Mouse (Mus musculus): ENCODE results near the gene Gm10974.

Gm10974 gene

DNA sequence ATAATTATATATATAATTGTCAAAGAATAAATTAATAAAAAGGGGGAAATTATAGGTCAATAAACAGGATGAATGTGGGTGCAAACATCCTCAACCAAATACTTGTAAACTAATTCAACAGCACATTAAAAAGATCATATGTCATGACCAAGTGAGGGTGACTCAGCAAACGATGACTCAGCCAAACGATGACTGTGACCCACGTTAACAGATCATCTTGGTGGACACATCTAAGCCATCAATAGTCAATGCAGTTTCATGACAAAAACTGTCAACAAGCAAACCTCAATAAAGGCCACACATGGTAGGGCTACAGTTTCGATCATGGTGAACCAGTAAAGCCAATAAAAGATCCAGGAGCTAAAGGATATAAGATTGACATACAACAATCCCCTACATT lies 6.7 kb upstream of the Gm10974 start:
- no peak for DNase-seq (ENCODE audit: low spot score in 2 of 2)

DNA sequence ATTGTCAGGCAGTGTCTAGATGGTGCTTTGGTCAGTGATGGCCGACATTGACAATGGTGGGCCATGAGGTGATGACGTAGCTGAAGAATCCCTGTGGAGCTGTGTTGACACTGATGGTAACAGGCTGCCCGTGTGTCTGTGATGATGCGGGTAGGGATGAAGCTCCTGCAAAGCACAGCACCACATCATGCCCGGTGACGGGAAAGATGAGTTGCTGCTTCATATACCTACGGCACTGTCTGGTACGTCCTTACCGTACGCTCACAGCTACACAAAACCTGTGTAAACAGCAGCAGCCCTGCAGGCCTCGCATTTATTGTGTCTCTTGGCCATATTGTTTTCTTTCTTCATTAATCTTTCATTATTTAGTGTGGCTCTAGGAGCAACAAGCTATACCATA lies 1.2 kb upstream of the Gm10974 start:
- DNase-seq (ENCODE audit: low spot score in 2 of 2), result no peak

DNA sequence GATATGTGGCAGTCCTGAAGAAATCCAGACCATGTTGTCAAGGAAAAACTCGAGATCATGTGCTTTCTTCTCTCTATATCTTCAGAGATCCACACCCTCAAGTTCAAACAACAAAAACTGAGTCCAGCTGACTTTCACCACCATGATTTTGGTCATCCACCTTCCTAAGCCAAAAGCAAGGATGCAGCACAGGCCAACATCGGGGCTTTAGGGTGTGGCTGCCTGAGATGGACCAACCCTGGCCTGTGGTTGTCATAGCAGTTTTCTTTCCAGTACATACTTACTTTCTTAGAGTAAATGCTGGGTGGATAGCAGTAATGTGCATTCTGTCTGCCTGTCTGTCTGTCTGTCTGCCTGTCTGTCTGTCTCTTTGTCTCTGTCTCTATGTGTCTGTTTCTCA lies 294 bp upstream of the Gm10974 start:
- DNase-seq (ENCODE audit: low spot score in 2 of 2), result no peak

DNA sequence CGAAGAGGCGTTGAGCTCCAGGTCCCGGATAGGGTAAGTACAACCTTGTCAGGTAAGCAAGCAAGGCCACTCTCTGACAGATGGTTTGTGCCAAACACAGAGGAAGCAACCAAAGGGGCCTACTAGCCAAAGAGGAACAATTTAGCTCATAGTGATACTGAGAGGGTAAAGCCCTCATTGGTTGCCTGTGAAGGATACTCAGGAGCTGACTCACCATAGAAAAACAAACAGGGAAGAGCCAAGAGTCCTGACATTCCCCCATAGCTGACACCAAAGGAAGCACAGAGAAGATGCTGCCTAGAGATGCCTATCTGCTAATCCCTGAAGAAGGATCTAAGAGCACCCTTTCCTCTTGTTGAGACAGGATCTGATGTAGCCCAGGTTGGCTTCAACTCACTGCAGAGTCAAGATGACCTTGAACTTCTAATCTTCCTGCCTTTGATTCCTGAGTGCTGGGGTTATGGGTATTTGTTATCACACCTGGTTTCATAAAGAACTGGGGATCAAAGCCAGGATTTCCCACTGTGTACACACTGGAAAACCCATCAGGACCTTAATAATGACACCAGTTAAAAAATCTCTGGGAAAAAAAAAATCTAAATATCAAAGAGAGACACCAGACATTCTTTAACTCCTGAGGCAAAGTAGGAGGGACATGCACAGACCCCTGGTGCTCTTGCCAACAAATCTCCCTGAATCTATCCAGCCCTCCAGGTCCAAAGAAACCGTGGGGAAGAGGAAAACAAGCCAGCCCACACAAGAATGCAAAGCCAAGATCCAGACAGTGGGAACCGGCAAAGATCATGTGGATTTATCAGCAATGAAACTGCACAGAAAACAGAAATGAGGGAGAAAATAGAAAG lies 3.6 kb downstream of the Gm10974 start:
- DNase-seq (ENCODE audit: low spot score in 2 of 2), result no peak

DNA sequence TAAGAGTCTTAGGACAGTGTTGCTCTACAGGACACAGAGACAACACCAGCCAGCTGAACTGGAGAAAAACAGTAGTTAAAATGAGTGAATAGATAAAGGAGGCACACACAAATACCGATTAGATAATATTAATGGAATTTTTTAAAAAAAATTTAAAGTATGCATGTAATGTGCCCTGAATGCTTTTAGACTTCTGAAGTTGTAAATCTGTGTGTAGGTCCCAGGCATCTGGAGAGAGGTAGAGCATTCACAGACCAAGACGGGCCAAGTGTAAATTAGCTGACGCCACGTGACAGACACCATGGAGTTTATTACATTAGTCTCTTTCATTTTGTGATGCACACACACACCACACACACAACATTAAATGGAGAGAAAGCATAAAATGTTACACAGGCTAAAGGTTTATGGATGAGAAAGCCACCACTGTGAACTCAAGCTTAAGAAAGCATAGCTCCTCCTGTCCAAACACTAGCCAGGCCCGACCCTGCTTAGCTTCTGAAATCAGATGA lies 4.3 kb downstream of the Gm10974 start:
- DNase-seq (ENCODE audit: low spot score in 2 of 2), result no peak

DNA sequence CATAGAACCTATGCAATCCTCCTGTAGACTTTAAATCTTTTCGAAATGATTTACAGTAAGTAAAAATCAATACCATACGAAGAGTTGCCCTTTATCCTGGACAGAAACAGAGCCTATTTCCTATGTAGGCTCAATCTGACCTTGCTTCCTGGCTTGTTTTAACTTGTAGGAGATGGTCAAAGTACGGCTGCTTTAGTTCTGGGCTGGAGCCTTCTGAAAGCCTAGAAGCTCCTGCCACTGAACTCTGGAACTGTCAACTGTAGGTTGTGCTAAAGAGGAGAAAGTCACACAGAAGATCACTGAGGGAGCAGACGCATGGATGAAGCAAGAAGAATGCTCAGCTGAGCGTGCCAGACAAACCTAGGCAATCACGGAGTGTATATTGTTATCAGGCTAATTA lies 5.3 kb downstream of the Gm10974 start:
- DNase-seq (ENCODE audit: low spot score in 2 of 2), result no peak

DNA sequence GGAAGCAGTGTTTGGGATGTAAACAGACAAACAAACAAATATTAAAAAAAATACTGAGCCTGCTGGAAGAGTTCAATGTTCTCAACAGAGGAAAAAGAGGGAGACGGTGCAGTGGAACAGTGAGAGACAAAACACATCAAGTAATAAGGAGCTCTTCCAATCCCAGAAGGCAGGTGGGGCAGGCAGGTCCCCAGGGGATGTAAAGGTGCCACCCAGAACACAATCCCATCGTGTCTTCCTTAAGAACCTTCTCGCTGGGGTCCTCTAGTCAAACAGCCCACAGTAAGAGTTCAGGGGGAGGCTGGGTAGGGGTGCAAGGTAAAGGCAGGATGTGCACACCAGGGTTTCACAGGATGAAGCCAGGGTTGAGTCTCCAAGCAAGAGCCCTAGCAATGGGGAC lies 7.7 kb downstream of the Gm10974 start:
- DNase-seq (ENCODE audit: low spot score in 2 of 2), result no peak

DNA sequence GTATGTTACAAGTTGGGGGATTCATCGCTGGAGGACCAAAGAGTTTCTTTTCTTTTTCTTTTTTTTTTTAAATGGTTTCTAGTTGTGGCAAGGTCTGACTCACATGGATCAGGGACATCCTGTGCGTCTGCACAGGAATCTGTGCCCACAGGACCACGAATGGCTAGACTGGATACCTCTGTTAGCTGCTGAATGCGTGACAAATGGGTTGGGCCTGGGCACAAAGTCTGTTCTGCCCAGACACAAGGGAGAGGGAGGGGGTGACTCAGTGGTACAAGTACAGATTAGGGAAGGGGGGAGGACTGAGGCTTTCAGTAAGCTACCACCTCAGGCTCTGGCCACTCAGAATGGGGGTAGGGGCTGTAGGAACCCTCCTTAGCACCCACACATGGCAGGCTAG lies 10.0 kb downstream of the Gm10974 start:
- no peak for DNase-seq (ENCODE audit: low spot score in 2 of 2)

DNA sequence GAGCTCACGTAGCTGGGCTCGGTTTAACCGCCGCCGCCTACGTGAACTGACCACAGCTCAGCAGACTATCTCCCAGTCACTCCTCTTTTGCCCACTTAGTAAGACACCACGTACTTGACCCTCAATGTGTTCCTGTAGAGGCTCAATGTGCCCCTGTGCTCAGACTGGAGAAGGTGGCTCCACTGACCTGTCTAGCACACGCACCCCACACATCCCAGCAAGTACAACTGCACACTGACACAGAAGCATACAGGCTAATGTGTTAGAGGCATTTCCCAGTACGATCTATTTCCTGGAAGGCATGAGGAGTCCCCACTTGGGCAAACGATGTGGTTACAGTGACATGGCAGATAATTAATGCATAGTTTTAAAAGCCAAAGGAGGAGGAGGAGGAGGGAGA lies 10.9 kb downstream of the Gm10974 start:
- no peak for DNase-seq (ENCODE audit: low spot score in 2 of 2)

DNA sequence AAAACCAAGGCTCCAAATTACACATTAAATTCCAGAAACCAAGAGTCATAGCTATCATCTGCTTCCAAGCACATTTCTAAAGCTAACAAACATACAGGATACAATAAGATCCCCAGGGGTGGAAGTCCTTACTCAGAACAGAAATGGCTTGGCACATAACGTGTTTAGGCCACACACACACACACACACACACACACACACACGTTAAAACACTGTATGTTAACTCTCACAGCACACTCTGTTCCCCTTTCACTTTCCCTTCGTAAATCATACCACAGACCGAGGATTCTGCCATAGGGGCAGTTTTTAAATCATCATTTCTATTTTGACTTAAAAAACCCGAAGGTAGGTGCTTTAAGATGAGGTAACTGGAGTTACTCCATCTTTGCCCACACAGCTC lies 18.5 kb downstream of the Gm10974 start:
- DNase-seq (ENCODE audit: low spot score in 2 of 2), result peak in 1 of 2 experiments; percentile 38

DNA sequence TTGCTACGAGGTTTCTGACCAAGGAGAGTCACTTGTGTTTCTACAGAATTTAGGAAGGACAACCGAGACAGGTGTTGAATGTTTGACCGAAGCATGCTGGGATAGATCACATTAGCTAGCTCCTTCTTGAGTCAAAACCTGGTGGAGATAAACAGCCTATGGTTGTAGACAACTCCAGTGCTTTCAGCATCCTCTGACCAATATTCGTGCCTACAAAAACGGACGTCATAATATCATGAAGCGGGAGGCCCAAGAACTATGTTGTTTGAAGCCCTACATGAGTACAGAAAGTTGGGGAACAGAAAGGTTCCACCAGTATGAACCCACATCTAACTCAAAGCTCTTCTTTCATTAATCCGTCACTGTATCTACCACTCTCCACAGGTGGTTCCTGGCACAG lies 19.2 kb downstream of the Gm10974 start:
- no peak for DNase-seq (ENCODE audit: low spot score in 2 of 2)

DNA sequence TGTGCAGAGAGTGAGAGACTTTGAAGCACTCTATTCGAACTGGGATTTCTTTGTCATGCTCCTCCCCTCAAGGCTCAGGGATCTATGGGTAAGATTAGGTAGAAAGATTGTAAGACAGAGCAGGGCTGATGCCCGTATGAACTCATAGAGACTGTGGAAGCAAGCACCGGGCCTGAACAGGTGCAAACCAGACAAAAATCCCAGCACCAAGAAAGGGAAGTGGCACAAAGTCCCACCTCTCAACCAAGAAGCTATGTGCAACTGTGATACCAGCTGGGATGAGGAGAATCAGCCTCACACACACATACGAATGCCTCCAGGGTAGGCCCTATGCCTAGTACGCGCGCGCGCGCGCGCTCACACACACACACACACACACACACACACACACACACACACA lies 20.1 kb downstream of the Gm10974 start:
- no peak for DNase-seq (ENCODE audit: low spot score in 2 of 2)

DNA sequence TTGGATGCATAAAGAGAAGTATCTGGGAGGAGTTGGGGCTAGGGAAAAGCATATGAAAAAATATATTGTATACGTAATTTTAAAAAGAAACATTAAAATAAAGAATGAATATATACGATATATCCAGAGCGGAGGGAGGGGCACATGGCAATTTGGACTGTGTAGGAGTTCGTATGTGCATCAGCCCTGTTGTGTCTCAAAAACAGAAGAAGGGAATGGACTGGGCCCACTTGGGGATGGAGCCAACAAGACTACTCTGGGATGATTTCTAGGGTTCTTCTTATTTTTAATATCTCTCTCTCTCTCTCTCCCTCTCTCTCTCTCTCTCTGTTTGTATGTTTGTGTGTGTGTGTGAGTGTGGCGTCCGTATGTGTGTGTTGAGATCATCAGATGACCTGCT lies 20.7 kb downstream of the Gm10974 start:
- DNase-seq (ENCODE audit: low spot score in 2 of 2), result no peak

DNA sequence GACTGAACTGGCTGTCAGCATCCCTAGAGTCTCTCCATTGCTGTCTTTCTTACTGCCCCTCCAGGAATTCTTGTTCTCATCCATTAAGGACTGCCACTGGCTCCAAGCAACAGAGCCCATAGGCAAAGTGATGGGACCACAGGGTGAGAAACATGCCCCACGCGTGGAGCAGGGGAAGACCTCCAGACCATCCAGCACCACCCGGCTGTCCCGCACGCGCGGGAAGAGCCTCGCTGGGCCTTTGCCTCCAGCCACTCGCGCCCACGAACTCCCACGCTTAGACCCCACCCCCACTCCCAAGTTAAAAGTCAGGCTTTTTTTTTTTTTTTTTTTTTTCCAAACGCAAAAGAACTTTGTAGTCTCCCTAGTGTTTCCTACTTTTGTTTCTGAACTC lies 21.7 kb downstream of the Gm10974 start:
- peak in 1 of 2 experiments; percentile 25 for DNase-seq (ENCODE audit: low spot score in 2 of 2)

DNA sequence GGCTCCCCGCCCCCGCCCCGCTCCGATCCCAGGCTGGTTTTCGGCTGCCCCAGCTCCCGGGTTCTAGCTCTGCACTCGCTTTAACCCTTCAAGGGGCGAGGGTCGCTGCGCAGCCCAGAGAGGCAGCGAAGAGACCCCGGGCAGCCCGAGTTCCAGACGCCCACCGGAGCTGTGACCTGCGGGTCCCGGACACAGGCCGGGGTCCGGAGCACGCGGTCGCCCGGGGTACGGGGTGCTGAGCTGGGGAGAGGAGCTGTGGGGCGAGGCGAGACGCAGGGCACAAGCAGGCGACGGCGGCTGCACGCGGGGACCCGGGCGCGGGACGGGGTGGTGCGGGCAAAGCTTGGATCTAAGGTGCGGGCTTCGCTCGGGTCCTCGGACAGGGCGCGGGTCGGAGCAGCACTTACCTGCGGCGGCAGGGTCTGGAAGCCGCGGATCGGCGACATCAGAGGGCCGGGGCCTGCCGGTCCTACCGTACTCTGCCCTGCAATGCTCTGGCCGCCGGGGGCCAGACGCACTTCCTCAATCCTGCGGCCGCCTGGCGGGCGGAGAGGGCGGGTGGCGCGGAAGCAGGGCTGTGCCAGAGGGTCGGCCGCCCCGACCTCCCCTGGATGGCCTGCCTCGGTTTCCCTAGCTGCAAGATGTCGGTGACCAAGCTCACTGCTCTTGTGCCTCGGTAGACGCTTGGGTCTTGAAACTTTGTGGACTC lies 22.3 kb downstream of the Gm10974 start, which contains the start of gene Lrrk1:
Gene Lrrk1, minus strand, starts transcription at position 538 of the 709 bp plus-strand sequence.
- DNase-seq (ENCODE audit: low spot score in 2 of 2), result peak; percentile 53 to 68

DNA sequence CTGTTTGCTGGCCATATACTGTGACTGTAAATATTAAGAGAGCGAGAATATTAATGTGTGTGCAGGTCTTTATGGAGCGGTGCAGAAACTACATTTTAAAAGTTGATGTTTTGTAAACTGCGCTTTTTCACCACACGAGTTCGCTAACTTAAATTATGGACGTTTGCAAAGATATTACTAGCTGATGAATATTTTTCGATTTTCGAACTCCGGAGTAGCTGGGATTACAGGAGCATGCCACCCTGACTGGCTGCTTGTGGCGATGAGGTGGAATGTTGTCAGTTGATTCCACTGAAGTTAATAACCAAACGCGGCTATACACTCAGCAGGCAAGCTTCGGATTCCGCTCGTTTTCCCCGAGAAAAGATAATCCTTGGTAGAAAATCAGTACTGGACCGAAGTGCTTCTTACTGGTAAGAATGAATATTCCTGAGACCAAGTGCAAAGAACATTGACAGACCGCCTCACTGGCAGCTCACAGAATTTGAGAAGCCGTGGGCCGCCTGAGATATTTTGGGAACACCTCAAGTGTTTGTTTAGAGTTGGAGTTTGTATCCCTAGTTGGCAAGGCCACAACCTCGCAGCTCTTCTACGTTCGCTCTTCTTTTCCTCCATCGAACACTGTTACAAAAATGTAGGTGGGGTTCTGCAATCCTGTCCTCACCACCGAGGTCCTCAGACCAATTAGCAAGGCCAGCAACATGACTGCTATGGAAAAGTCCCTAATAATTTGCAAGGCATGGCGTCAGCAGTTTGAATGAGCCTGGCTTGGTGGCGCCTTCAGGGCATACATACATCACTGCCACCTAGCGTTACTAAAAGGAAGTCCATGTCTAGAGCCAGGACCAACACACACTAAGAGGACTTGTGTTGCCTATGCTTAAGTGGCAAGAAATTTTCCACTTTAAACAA lies 23.2 kb downstream of the Gm10974 start:
- peak; percentile 27 to 56 for DNase-seq (ENCODE audit: low spot score in 2 of 2)

DNA sequence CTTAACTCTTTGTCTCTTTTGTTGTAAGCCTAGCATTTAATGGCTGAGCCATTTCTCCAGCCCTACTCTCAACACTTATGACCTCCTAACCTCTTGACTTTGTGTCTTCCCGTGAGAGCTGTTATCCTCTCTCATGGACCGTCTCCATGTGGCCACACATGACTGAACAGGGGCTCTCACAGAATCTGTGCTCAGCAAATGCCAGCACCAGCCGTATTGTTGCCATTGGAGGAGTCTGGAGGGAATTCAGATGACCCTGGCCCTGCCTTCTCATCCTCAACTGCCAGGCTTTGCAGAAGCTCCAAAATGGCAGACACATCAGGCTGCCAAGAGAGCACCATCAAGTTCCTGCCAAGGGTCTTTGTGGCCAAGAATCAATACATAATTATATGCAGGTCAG lies 31.6 kb downstream of the Gm10974 start:
- no peak for DNase-seq (ENCODE audit: low spot score in 2 of 2)

DNA sequence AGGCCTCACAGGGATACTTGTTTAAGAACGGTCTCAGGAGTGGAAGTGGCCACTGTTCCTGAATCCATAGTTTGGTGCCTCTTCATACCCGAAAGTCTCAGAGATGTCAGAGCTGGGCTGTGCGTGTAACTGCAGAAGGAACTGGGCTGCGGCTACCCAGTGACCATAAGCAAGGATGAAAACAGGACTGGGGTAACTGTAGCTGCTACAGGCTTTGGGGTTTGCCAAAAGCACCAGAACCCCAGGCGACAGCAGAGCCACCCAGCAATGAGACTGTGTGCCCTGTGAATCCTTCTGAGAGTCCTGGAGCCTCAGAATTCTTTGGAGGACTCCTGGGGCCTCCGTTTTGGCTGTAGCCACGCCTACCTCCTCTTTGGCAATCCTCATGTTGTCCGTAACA lies 35.9 kb downstream of the Gm10974 start:
- no peak for DNase-seq (ENCODE audit: low spot score in 2 of 2)

DNA sequence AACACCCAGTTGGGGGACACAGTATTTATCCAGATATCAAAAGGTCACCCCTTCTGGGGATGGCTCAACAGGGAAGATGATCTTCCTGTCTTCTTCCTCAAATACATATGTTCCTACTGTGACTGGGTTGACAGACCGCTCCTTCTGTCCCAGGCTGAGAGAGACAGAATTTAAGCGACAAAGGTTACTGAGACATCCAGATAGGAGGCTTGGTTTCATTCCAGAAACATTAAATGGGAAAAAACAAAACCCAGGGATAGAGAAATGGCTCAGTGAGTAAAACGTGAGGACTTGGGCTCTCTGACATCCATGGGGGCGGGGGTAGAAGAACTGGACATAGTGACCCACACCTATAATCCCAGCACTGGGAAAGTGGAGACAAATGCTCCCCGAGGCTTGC lies 37.2 kb downstream of the Gm10974 start:
- no peak for DNase-seq (ENCODE audit: low spot score in 2 of 2)

DNA sequence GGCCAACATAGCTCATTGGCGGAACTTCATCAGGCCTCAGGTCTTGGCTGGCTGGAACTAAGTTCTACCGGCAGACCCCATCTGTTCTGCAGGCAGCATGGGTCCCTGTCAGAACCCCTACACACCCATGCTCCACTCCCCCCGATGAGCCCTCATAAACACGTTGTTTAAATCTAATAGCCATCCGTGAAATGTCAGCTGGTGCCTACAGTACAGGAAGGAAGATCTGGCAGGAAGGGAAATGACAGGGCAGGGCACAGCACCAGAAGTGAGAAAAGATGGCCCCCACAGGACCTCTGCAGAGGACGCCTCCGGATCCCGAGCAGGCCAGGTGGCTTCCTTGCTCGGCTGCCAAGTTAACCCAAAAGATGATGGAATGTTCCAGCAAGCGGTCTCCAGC lies 38.4 kb downstream of the Gm10974 start:
- DNase-seq (ENCODE audit: low spot score in 2 of 2), result no peak

DNA sequence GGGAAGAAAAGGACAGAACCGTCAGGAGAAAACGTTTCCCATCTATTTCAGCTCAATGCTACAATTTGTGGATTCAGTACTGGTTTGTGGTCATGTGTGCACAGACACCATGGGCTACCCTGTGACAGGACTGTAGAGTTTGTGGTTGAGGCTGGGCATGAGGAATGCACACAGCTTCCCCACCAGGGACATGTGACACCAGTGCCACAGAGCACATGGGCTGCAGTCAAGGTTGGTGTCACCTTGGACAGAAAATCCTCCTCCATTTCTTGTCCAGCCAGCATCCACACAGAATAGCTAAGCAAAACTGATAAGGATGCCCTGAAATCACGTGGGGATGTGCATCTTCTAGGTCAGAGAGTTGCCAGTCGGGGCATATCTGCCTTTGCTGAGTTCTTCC lies 39.1 kb downstream of the Gm10974 start:
- no peak for DNase-seq (ENCODE audit: low spot score in 2 of 2)

DNA sequence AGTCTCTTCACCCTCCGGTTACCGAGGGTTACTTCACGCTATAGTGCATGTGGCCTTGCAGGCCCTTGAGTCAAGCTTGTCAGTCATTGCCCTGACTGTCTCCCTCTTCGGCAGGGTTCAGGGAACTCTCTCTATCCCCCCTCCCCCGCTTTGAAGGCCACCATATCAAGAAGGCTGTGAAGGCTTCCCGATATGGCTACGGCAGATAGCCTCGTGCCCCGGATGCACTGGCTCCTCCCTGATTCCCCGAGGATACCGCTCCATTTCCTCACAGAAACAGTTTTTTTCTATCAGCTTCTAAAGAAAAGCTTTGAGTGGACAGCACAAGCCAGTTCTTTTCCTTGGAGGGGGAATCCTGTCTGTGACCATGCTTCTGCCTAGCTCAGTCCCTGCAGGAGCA lies 39.8 kb downstream of the Gm10974 start:
- DNase-seq (ENCODE audit: low spot score in 2 of 2), result no peak

All from spleen, postnatal 10 days (tissue).